Mouse (Mus musculus) kidney, postnatal 0 days (tissue): Measurements from ENCODE around the gene Arid3b. TPM values are rescaled to one million over a fixed set of nuclear protein-coding genes. Genes with fewer than 3 reads are reported as not detected.
A peak's percentile ranks its signal among the peaks of the same experiment; 100 is the strongest.

Source experiments
- ATAC-seq: fragments of 200-750 bp; cut with Nextera tagmentation; replicated peaks from 2 replicates; pipeline ENCODE4 v1.8.0; 2017; ENCODE audit warnings: low read depth, moderate number of reproducible peaks, moderate TSS enrichment, moderate library complexity; ENCODE audit not compliant: low FRiP score
- DNase-seq: peaks from one replicate; pipeline ENCODE4 v3.0.0-alpha.2; 2016; ENCODE audit warnings: low spot score
- H3K27ac ChIP-seq: fragments of 300-500 bp; sonication (generic); 2 replicates; pipeline ENCODE4 v1.5.1; 2014; ENCODE audit warnings: mild to moderate bottlenecking
- H3K27me3 ChIP-seq: fragments of 300-500 bp; sonication (generic); 2 replicates; pipeline ENCODE4 v1.6.1; 2014; ENCODE audit warnings: low read length, mixed read lengths; ENCODE audit not compliant: insufficient read depth
- H3K36me3 ChIP-seq: fragments of 300-500 bp; sonication (generic); 2 replicates; pipeline ENCODE4 v1.6.1; 2014; ENCODE audit warnings: low read length, mixed read lengths; ENCODE audit not compliant: insufficient read depth
- H3K4me1 ChIP-seq: fragments of 300-500 bp; sonication (generic); replicated peaks from 2 replicates; pipeline ENCODE4 v1.6.1; 2014; ENCODE audit warnings: antibody characterized with exemption, low read length, mixed read lengths; ENCODE audit not compliant: insufficient read depth
- H3K4me2 ChIP-seq: fragments of 300-500 bp; sonication (generic); 2 replicates; pipeline ENCODE4 v1.6.1; 2014; ENCODE audit warnings: mild to moderate bottlenecking, low read length, moderate library complexity, mixed read lengths
- H3K4me3 ChIP-seq: fragments of 300-500 bp; sonication (generic); replicated peaks from 2 replicates; pipeline ENCODE4 v1.5.1; 2014; ENCODE audit warnings: low read depth, low read length
- H3K9ac ChIP-seq: fragments of 300-500 bp; sonication (generic); 2 replicates; pipeline ENCODE4 v1.6.1; 2014; ENCODE audit warnings: low read depth, low read length
- H3K9me3 ChIP-seq: fragments of 300-500 bp; sonication (generic); replicated peaks from 2 replicates; pipeline ENCODE4 v1.6.1; 2016; ENCODE audit warnings: low read length, inconsistent platforms, mixed read lengths
- CTCF ChIP-seq: IDR thresholded peaks from 2 replicates; pipeline ENCODE4 v1.5.1; 2016; ENCODE audit warnings: antibody characterized with exemption, low read depth, mild to moderate bottlenecking, moderate library complexity
- WGBS: fragments of 180-500 bp; shearing (Covaris S2); extraction: QIAGEN DNeasy Blood & Tissue Kit; methylation state at CpG from one replicate; pipeline ENCODE4 v1.1.7; 2014; 5-methylcytosine and 5-hydroxymethylcytosine counted together
- polyA plus RNA-seq: library from polyadenylated mRNA; unstranded; fragments of >200 nt; fragmentation: Nextera tagmentation; extraction: Ambion mirVana; gene quantifications from 2 replicates; pipeline ENCODE4 v1.2.1, GENCODE M21; 2015

Arid3b gene
- polyA plus RNA-seq, 1 experiment from 2014 or later: 4.0 TPM

GRCm38 (mm10) chr9:57797456-57797855, 39.1 kb downstream of the Arid3b start:
- H3K4me2 ChIP-seq: no peak overlapping the region
- H3K4me3 ChIP-seq: no peak overlapping the region
- peaks cover 9% of the 10 kb centered on the region for H3K36me3 ChIP-seq
- H3K27ac ChIP-seq: no peak overlapping the region
- no peak for ATAC-seq
- peaks cover 10% of the 10 kb centered on the region; the same call in 1 of the 2 replicates for H3K4me1 ChIP-seq
- no peak for DNase-seq
- WGBS: 86% methylated on average over 8 of the region's 8 CpGs
- TF ChIP-seq CTCF: no peak
- no peaks in the 10 kb centered on the region for H3K9me3 ChIP-seq
- no peaks in the 10 kb centered on the region for H3K27me3 ChIP-seq
- no peak overlapping the region for H3K9ac ChIP-seq

- Histone ChIP-seq H3K4me1 (no peaks in the 10 kb centered on the region), H3K9ac (no peak overlapping the region), H3K4me2 (no peak overlapping the region), H3K27ac (no peak overlapping the region), H3K27me3 (no peaks in the 10 kb centered on the region), H3K4me3 (no peak overlapping the region), H3K36me3 (no peaks in the 10 kb centered on the region), H3K9me3 (no peaks in the 10 kb centered on the region)
- DNase-seq (no peak), ATAC-seq (no peak)
- TF ChIP-seq CTCF: no peak
- 86% methylated on average over 3 of the region's 3 CpGs for WGBS
These were observed 46.9 kb downstream of the Arid3b start for GRCm38 (mm10) chr9:57789733-57790132.

DNA sequence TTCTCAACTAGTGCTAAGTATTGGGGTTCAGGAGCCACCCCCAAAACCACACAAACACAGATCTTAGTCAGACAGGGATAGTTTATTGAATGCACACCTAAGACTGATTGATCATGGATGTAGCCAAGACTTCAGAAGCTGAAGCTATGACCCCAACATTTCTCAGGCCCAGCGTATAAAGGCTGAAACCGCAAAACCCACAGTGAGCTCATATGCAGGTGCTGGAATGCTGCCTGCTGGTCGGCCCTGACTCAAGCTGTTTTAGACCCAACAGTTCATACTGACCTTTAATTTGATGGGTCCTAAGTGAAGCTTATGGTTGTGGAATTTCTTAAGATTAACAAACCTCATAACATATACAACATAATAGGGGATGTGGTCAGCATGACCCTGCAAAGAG, 53.9 kb downstream of the Arid3b start:
- DNase-seq (no peak), ATAC-seq (no peak)
- Histone ChIP-seq H3K9ac (no peak overlapping the region), H3K4me1 (no peaks in the 10 kb centered on the region), H3K9me3 (no peaks in the 10 kb centered on the region), H3K27me3 (no peaks in the 10 kb centered on the region), H3K4me3 (no peak overlapping the region), H3K4me2 (no peak overlapping the region), H3K27ac (no peak overlapping the region), H3K36me3 (no peaks in the 10 kb centered on the region)
- TF ChIP-seq CTCF: no peak
- WGBS: 89% methylated on average over 3 of the region's 3 CpGs

- H3K4me2 ChIP-seq: no peak overlapping the region
- no peaks in the 10 kb centered on the region for H3K9me3 ChIP-seq
- H3K36me3 ChIP-seq: no peaks in the 10 kb centered on the region
- no peak for TF ChIP-seq CTCF
- DNase-seq: no peak
- no peak for ATAC-seq
- no peak overlapping the region for H3K4me3 ChIP-seq
- H3K9ac ChIP-seq: no peak overlapping the region
- 53% methylated on average over 4 of the region's 4 CpGs for WGBS
- H3K27ac ChIP-seq: no peak overlapping the region
- no peaks in the 10 kb centered on the region for H3K27me3 ChIP-seq
- H3K4me1 ChIP-seq: no peaks in the 10 kb centered on the region
These were observed 60.9 kb downstream of the Arid3b start for GRCm38 (mm10) chr9:57775736-57776135.

DNA sequence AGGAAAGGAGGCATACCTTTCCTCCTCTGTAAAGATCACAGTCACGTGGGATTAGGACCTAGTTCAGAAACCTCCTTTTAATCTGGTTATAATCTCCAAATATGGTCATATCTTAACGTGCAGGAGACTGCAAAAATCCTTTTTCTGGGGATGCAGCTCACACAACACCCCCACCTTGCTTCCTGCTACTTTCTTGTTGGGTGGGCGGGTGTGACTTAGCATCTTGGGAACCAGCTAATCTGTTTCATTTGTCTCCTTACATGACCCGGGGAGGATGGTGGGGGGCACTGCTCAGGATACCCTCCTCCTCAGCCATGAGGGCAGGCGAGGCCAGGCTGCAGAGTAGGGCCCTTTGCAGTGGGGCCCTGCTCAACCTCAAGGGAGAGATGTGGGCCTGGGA, 61.6 kb downstream of the Arid3b start:
- TF ChIP-seq CTCF: no peak
- Histone ChIP-seq H3K27me3 (no peaks in the 10 kb centered on the region), H3K27ac (no peak overlapping the region), H3K4me2 (no peak overlapping the region), H3K9me3 (no peaks in the 10 kb centered on the region), H3K36me3 (no peaks in the 10 kb centered on the region), H3K4me3 (no peak overlapping the region), H3K9ac (no peak overlapping the region), H3K4me1 (no peaks in the 10 kb centered on the region)
- no peak for ATAC-seq
- no peak for DNase-seq
- 72% methylated on average over 5 of the region's 5 CpGs for WGBS

- Histone ChIP-seq H3K36me3 (no peaks in the 10 kb centered on the region), H3K4me3 (no peak overlapping the region), H3K4me2 (no peak overlapping the region), H3K9me3 (no peaks in the 10 kb centered on the region), H3K9ac (no peak overlapping the region), H3K27me3 (no peaks in the 10 kb centered on the region), H3K4me1 (no peaks in the 10 kb centered on the region), H3K27ac (no peak overlapping the region)
- peak; percentile 66 for TF ChIP-seq CTCF
- no peak for ATAC-seq
- 4% methylated on average over 1 of the region's 1 CpGs for WGBS
- DNase-seq: peak; percentile 59
These were observed 62.4 kb downstream of the Arid3b start for GRCm38 (mm10) chr9:57774168-57774567.

DNA sequence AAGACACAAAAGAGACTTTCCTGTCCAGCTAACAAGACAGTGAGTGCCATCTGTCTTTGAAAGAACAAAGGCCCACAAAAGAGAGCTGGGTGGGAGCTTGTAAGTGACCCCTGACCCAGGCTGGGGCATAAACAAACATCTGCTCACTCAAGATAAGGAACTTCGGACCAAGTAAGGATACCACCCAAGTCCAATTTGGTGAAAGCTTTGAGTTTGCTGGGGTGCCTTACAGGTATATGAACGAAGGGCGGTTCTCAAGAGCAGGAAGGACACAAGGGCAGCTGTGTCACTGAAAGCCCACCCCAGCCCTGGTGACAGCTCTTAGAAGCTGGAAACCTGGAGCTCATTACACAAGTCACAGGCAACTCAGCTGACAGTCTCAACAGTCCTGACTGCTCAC, 62.8 kb downstream of the Arid3b start:
- no peak overlapping the region for H3K4me3 ChIP-seq
- H3K9me3 ChIP-seq: no peaks in the 10 kb centered on the region
- no peak for TF ChIP-seq CTCF
- DNase-seq (no peak), ATAC-seq (no peak)
- H3K36me3 ChIP-seq: no peaks in the 10 kb centered on the region
- no peak overlapping the region for H3K4me2 ChIP-seq
- no peak overlapping the region for H3K9ac ChIP-seq
- H3K4me1 ChIP-seq: no peaks in the 10 kb centered on the region
- 67% methylated on average over 3 of the region's 3 CpGs for WGBS
- H3K27me3 ChIP-seq: no peaks in the 10 kb centered on the region
- no peak overlapping the region for H3K27ac ChIP-seq
